Mouse (Mus musculus) G1E-ER4 (cell line): ENCODE measurements around the gene Kcnj16. TPM values are rescaled to one million over a fixed set of nuclear protein-coding genes. Genes with fewer than 3 reads are reported as not detected.

Experiments used
- GATA1 ChIP-seq: IDR thresholded peaks from one replicate; pipeline ENCODE4 v1.8.0; 2012; ENCODE audit warnings: low read length, inconsistent platforms
- polyA plus RNA-seq: library from polyadenylated mRNA; stranded (reverse); fragments of >175 nt; gene quantifications from 2 replicates; pipeline ENCODE4 v1.2.3, GENCODE M21; 2012

Kcnj16 gene
- polyA plus RNA-seq, 1 experiment, result not detected

DNA sequence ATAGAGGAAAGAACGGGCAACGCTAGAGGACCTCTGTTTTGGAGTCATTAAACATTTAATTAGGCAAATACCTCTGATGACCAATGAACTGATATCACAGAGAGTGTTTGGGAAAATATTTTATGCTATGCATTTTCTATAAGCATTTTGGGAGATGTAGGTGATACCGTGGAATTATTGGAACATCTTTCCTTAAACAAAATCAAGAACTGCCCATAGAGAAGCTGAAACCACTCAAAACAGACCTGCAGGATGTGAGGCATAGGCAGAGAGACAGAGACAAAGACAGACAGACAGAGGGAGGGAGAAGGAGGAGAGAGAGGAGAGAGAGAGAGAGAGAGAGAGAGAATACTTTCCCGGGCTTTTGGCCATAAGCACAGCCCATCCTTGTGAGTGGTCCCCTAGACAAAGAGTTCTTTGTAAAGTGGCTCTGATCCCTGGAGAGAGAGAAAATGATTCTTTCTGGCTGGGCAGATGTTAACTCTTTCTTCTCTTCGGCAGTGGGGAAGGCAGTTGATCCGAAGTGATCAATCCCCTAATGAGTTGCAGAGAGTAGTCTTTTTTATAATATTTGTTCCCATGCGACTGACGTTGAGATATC is 54.9 kb downstream of the Kcnj16 start:
- no peak for TF ChIP-seq GATA1

DNA sequence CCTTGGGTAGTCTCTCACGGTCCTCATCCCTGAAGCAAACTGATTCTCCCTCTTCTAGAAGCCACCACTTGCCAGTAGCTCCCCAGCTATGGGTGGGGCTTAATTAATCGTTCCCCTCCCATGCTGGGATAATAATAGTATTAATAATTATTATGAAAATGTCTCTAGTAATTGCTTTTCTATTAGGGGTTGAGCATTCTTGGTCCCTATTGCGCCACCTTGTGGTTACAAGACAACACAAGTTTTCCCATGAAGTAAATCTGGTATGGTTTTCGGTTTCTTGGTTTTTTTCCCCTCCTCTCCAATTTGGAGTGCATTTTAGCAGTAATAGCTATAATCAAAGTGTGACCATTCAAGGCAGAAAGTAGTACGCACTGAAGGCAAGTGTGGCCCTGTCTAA is 74.3 kb downstream of the Kcnj16 start:
- TF ChIP-seq GATA1, result no peak

DNA sequence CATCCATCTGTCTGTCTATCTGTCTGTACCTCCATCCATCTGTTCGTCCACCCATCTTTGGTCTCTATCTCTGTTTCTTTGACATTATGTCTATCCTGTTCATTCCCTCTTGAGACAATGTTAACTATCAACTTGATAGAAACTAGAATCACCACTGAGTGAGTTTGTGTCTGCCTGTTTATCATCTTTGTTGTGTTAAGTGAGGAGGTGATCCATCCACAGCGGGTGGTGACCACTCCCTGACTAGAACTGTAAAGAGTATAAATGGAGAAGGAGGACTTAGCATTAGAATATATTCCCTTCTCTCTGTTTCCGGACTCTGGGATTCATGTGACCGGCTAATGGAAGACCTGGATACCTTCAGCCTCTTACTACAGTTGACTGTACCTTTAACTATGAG is 75.5 kb downstream of the Kcnj16 start:
- TF ChIP-seq GATA1, result no peak

DNA sequence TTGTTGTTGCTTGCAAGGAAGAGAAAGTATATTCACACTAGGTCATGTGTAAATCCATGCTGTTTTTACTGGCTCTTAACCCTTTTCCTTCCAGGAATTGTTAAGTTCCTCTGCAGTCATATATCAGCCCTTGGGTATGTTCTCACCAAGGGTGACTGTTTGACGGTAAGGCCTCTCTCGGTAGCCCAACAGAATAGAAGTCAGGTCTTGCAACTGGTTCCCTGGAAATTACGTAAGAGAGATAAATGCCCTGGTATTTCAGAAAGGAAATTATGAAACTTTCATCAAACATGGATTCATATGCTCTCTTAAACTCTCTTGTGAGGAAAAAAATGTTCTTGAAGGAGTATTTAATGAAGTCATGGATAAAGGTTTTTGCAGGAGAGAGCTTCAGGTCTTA is 86.4 kb downstream of the Kcnj16 start:
- TF ChIP-seq GATA1, result no peak

DNA sequence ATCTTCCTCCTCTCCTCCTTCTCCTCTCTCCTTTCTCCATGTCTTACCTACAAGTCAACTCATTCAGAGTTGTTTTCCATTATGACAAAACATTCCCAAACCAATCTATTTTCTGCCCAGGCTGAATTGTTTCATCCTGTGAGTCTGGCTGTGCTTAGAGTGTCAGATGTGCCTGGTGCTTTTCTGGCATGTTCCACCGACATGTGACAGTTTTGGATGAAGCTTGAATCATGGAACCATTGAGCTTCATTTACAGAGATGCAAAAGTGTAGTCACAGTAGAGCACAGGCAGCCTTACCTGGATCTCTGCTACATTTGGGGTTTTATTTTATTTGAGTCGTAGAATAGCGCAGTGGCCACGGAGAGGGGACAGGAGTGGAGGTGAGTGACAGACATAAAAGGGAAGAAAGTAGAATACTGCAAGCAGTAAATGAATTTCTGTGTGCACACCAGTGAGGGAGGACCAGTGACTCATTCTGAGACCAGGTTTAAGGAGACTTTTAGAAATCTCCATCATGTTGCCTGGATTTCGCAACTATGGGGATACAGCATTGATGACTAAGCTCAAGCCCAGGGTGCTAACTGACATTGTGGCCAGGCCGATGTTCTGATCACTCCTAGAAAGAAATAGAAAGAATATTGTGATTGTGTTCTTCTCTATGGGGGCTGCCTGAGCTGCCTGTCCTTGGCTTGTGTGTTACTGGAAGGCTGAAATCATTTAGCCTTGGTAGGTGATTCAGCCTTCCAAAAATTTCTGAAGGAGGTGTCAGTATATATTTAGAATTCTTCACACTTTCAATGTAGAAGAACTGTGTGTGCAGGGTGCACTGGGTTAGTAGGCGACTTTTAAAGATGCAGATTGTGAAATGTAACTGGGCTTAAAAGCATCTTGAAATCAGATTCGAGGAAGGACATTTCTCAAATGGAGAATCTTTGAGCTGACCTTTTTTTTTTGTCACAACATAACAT is 87.3 kb downstream of the Kcnj16 start:
- no peak for TF ChIP-seq GATA1

DNA sequence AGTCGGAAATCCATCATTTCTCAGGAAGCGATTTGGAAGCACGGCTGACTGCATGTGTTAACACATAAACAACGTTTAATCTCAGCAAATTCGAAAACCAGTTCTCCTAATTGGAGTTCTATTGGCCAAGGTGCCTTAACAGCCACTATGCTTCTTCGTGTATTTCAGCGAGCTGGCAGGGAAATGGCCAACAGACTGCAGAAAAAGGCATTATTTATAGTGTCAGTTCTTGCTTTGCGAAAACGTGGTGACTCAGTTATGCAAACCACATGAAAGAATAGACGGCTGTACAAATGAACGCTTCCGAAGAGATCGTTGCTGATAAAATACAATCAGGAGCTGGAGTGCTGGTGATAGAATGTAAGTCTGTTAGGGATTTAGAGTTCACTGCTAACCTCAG is 88.2 kb downstream of the Kcnj16 start:
- TF ChIP-seq GATA1, result no peak

DNA sequence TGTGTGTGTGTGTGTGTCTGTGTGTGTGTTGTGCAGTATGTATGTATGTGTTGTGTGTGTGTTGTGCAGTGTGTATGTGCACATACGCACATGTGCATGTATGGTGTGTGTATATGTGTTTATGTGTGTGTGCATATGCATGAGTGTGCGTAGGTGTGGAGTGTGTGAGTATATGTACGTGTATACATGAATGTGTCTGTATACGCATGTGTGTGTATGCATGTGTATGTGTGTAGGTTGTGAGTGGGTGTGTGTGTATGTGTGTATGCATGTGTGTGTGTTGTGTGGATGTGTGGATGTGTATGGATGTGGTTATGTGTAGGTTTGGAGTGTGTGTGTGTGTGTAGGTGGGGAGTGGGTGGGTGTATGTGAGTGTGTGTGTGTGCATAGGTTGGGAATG is 89.6 kb downstream of the Kcnj16 start:
- no peak for TF ChIP-seq GATA1

DNA sequence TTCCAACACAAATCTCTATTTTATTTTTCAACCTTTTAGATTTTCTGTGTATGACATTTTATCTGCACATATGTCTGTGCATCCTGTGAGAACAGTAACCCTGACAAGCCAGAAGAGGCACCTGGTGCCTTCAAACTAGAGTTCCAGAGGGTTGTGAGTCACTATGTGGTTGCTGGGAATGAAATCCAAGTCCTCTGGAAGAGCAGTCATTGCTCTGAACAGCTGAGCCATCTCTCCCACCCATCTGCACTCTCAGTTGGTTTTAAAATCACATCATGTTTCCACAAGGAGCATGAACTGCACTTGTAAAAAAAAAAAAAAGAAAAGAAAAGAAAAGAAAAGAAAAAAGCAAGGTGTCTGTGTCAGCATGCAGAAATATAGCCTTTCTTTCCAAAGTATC is 91.6 kb downstream of the Kcnj16 start:
- TF ChIP-seq GATA1, result no peak

DNA sequence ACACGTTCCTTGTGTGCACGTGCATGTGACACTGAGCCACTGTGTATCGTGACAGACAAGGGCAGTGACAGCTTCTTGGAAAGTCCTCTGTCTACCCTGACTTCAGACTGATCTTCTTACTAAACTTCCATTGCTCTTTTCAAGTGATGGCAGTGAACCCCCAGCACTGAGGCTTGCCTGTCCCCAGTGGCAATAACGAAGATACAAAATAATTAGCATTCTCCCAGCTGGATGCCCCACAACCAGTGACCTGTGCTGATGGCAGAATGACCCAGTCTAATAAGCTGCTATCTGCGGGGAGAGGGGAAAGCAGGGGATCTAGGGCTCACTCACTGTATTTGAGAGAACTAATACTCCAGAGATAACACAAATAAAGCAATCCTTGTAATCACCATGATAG is 92.4 kb downstream of the Kcnj16 start:
- no peak for TF ChIP-seq GATA1

DNA sequence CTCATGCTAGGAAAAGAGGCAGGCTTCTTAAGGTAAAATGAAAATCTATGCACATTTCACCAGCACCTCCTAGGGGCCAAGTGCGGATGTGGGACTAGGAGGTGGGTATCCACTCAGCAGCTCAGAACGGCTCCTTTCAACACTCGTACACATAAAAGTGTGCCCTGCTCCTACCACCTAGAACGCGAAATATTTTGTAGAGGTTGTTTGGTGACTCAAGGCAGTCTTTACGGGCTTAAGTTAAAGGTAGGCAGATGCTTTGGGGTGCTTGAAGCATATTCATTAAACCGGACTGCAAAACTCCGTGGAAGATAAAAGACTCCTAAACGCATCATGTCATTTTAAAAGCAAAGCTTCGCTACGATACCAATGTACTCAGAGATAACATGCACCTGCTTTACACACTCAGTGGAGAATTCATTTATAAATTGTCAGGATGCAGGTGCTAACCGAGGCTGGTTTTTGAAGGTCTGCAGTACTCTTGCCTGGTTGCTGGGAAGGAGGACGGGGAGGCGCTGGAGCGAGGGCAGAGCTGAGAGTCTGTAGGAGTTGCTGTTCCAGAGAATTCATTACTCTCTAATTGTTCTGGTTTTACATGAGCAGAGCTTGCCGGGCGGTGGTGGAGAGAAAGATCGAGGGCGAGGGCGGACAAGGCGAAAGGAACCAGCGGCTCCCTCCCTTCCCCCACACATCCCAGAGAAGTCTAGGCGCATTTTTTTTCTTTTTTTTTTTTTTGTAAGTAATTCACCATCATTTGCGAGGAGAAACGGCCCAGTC is 97.1 kb downstream of the Kcnj16 start:
- no peak for TF ChIP-seq GATA1

DNA sequence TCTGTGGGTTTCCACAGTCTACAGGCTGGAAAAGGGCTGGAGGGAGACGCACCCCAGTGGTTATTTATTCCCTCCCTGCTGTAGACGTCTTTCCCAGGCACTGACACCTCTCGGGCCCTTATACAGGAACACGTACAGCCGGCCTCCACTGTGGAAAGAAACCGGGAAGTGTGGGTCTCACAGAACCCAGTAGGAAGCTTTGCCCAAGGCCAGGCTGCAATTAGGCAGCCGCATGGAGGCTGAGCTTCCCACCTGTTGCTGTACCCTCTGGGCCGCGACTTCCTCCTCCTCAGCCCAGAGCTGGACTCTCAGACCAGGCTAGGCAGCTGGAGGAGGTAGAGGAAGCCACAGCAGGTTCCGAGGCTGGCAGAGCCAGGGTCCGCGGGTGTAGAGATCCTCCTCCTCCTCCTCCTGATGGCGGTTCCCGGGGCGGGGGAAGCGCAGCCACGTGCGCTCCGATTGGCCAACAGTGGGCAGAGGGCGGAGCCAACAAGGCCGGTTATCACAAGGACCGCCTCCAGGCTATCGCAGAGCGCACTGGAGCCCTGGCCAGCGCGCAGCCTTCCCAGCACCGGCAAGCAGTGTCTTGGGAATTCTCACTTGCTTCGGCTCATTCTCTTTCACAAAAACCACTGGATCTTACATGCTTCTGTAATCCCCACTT is 97.9 kb downstream of the Kcnj16 start, which contains the start of gene Kcnj2:
Gene Kcnj2, plus strand, starts transcription at position 530 of the 664 bp plus-strand sequence.
- no peak for TF ChIP-seq GATA1

DNA sequence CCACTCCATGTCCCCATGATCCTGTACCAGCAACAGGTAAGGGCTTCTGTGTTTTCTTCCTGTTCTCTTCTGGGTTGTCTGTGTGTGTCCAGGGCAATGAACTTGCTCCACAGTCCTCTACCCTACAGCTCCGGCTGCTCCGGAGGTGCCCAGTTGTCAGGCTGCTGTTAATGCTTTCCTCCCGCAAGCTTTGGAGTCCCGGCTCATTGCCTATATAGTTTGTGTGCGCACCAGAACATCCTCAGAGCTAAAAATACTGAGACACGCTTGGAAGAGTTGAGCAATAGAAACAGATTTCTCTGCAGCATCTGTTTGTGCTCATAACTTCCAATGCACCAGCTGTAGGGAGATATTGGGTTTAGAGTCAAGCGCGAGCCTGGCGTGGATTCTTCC is 98.5 kb downstream of the Kcnj16 start:
- TF ChIP-seq GATA1, result no peak

DNA sequence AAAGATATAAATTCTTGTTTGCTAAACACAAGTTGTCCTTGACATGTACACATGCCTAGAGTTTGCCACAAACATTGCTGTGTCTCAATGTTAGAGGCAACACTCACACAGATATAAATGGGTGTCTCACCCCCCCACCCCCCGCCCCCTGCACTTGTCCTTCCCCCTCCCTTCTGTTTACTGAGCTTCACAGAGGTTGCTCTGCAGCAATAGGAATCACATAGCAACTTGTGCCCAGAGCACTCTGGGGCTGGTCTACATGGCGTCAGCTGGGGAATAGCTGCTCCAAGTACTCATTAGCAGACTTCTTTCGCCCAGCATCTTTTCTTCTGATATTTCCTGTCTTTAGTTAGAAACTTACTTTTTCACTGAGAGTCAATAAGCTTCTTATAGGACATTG is 100.0 kb downstream of the Kcnj16 start:
- TF ChIP-seq GATA1, result no peak

DNA sequence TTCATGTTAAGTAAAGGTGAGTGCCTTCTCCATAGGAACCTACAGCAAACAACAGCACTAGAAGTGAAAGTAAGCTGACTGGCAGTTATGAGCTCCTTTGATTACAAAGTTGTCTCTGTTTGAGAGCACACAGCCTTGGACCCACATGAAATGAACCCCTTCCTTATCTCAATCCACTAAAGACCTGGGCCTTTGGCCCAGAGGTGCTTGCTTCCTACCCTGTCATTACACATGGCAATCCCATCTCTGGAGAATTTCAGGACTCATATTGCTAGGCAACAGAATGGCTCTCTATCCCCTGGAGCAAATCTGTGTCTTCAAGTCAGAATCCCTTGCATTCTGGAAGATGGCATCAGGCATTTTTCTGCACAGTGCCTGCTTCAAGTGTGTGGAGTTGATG is 102.6 kb downstream of the Kcnj16 start:
- no peak for TF ChIP-seq GATA1

DNA sequence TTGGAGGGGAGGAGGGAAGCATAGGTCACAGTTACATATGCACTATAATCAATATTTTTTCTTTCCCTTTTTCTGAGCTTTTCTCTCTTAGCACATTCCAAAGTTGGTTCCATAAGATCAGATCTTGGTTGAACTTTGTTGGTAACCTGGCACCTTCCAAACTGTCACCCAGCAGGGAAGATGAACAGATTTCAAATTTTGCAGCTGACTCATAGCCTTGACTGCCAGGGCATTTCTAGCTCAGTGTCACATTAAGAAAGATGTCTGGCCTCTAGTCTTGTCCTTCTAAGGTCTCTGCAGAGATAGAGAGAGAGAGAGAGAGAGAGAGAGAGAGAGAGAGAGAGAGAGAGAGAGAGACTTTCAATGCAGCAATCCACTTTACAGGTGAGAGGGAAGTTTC is 106.3 kb downstream of the Kcnj16 start:
- no peak for TF ChIP-seq GATA1

Other genes with a start within 250 kb of the Kcnj16 start
- gene Kcnj2, start 98.1 kb downstream of the Kcnj16 start, polyA plus RNA-seq, result not detected in 2 replicates